Mouse (Mus musculus): ENCODE data around the gene Krtap1-3. TPM values are rescaled to one million over a fixed set of nuclear protein-coding genes. Genes with fewer than 3 reads are reported as not detected.
"Not testable (repeated sequence)": the region's sequence is repeated elsewhere in the genome, so short reads cannot be mapped to it uniquely, and the experiment has no call there.

Krtap1-3 gene
- polyA plus RNA-seq, 1 experiment from 2014 or later, result not detected

DNA sequence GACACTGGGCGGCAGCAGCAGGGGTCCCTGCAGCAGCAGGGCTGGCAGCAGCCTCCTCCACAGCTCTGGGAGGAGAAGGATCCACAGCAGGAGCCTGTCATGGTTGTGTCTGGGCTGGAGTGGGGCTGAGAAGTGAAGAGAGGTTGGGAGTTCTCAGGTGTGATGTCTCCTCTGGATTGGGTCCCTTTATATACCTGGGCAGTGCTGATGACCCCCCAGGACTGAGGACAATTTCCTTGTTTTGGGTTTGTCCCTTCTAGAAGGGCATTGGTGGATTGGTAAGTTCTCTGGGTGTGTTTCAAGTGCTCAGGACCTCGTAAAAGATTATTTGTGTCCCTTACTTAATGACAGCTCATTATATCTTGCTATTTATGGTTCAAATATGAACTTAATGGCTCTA lies 18.9 kb upstream of the Krtap1-3 start, which contains the start of gene Gm11937:
Gm11937 (minus strand) TSS at position 101 of the 400 bp plus-strand sequence.
- not testable (repeated sequence) for H3K9me3 ChIP-seq (ENCODE audit: control insufficient read depth, low read length); H3K4me1 ChIP-seq (replicated peaks; ENCODE audit: control insufficient read depth, insufficient read depth, low read length); ATAC-seq (ENCODE audit: low FRiP score); H3K27ac ChIP-seq (ENCODE audit: low read depth, low read length); H3K4me3 ChIP-seq (ENCODE audit: low read depth, low read length); H3K36me3 ChIP-seq (ENCODE audit: control insufficient read depth, insufficient read depth, low read length); H3K9ac ChIP-seq (ENCODE audit: low read depth, low read length); H3K27me3 ChIP-seq (ENCODE audit: control insufficient read depth, insufficient read depth, low read length); DNase-seq (ENCODE audit: low spot score); H3K4me2 ChIP-seq (replicated peaks; ENCODE audit: low read depth, low read length)
- 91% methylated on average over 1 of the region's 2 CpGs for WGBS

DNA sequence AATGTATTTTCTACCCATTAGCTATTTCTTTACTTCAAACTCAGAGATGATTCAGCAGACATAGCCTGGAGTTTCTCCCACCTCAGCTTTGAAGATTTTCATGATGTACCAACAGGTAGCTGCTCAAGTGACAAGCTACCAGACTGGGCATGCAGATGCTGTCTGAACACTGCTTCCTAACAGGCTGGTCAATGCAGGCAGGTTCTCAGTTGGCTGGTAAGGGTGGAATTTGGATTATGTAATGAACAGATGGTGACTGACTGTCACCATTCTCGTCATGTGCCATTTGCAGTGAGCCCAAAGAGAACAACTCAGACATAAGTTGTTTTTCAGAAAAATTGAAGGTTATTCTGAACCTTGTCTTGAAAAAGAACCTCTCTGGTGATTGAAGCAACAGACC lies 18.0 kb upstream of the Krtap1-3 start:
- no peak overlapping the region for H3K4me2 ChIP-seq (replicated peaks; ENCODE audit: low read depth, low read length)
- no peaks in the 10 kb centered on the region for H3K36me3 ChIP-seq (ENCODE audit: control insufficient read depth, insufficient read depth, low read length)
- H3K9me3 ChIP-seq (ENCODE audit: control insufficient read depth, low read length), result no peaks in the 10 kb centered on the region
- WGBS, result 86% methylated on average over 1 of the region's 1 CpGs
- no peak overlapping the region for H3K27ac ChIP-seq (ENCODE audit: low read depth, low read length)
- no peak overlapping the region for H3K4me3 ChIP-seq (ENCODE audit: low read depth, low read length)
- no peaks in the 10 kb centered on the region for H3K4me1 ChIP-seq (replicated peaks; ENCODE audit: control insufficient read depth, insufficient read depth, low read length)
- H3K27me3 ChIP-seq (ENCODE audit: control insufficient read depth, insufficient read depth, low read length), result no peaks in the 10 kb centered on the region
- no peak overlapping the region for H3K9ac ChIP-seq (ENCODE audit: low read depth, low read length)
- ATAC-seq (ENCODE audit: low FRiP score), result no peak
- no peak for DNase-seq (ENCODE audit: low spot score)

DNA sequence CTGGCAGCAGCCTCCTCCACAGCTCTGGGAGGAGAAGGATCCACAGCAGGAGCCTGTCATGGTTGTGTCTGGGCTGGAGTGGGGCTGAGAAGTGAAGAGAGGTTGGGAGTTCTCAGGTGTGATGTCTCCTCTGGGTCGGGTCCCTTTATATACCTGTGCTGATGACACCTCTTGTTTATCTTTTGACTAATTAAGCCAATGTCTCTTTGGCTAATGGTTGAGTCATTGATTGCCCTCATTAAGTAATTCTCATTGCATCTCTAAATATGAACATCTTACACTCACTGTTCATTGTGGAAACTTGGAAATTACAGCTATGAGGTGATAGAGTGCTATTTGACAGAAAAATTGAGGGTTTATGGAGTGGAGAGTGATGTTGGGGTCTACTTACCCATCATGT lies 12.1 kb upstream of the Krtap1-3 start, which contains the start of gene Gm11938:
Gm11938 (minus strand) TSS at position 101 of the 400 bp plus-strand sequence.
- H3K27me3 ChIP-seq (ENCODE audit: control insufficient read depth, insufficient read depth, low read length); H3K4me2 ChIP-seq (replicated peaks; ENCODE audit: low read depth, low read length); H3K4me1 ChIP-seq (replicated peaks; ENCODE audit: control insufficient read depth, insufficient read depth, low read length); H3K4me3 ChIP-seq (ENCODE audit: low read depth, low read length); H3K9me3 ChIP-seq (ENCODE audit: control insufficient read depth, low read length); ATAC-seq (ENCODE audit: low FRiP score); H3K27ac ChIP-seq (ENCODE audit: low read depth, low read length); DNase-seq (ENCODE audit: low spot score); H3K36me3 ChIP-seq (ENCODE audit: control insufficient read depth, insufficient read depth, low read length); H3K9ac ChIP-seq (ENCODE audit: low read depth, low read length): not testable (repeated sequence)
- 62% methylated on average over 1 of the region's 1 CpGs for WGBS

DNA sequence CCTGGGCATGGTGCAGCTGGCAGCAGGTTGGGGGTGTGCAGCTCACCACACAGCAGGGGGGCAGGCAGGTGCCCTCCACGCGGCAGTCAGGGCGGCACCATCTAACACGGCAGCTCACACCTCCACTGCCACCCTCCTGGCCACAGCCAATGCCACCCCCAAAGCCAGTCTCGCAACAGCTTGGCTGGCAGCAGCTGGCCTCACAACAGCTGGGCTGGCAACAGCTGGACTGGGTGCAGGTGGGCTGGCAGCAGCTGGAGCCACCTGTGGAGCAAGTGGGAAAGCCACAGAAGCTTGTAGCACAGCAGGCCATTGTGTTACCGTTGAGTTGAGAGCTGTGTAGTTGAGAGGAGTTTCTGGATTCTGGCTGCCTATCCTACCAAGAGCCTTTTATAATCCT lies 6.6 kb upstream of the Krtap1-3 start, which contains the start of gene Krtap9-3:
Krtap9-3 (minus strand) TSS at position 364 of the 400 bp plus-strand sequence.
- not testable (repeated sequence) for H3K4me2 ChIP-seq (replicated peaks; ENCODE audit: low read depth, low read length); H3K27ac ChIP-seq (ENCODE audit: low read depth, low read length); H3K27me3 ChIP-seq (ENCODE audit: control insufficient read depth, insufficient read depth, low read length); ATAC-seq (ENCODE audit: low FRiP score); H3K36me3 ChIP-seq (ENCODE audit: control insufficient read depth, insufficient read depth, low read length); H3K4me3 ChIP-seq (ENCODE audit: low read depth, low read length); H3K9ac ChIP-seq (ENCODE audit: low read depth, low read length); H3K4me1 ChIP-seq (replicated peaks; ENCODE audit: control insufficient read depth, insufficient read depth, low read length); H3K9me3 ChIP-seq (ENCODE audit: control insufficient read depth, low read length); DNase-seq (ENCODE audit: low spot score)
- 88% methylated on average over 4 of the region's 6 CpGs for WGBS

DNA sequence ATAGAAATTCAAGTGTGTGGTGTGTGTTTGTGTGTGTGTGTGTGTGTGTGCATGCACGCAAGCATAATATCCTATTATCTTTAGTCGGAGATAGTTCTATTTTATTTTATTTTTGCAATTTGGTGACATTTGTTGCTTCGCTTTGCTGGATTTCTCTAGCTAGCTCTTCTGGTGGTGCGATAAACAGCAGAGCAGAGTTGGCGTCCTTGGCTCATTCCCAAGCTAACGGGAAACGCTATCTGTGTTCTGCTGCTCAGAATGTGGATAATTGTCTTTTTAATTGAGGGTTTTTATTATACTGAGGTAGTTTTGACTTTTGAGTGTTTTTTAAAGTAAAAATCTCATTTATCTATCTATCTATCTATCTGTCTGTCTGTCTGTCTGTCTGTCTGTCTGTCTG lies 6.0 kb downstream of the Krtap1-3 start:
- no peak overlapping the region for H3K9ac ChIP-seq (ENCODE audit: low read depth, low read length)
- WGBS, result 92% methylated on average over 7 of the region's 7 CpGs
- H3K27ac ChIP-seq (ENCODE audit: low read depth, low read length), result no peak overlapping the region
- no peaks in the 10 kb centered on the region for H3K36me3 ChIP-seq (ENCODE audit: control insufficient read depth, insufficient read depth, low read length)
- no peak for ATAC-seq (ENCODE audit: low FRiP score)
- no peaks in the 10 kb centered on the region for H3K4me1 ChIP-seq (replicated peaks; ENCODE audit: control insufficient read depth, insufficient read depth, low read length)
- no peak overlapping the region for H3K4me3 ChIP-seq (ENCODE audit: low read depth, low read length)
- no peaks in the 10 kb centered on the region for H3K9me3 ChIP-seq (ENCODE audit: control insufficient read depth, low read length)
- DNase-seq (ENCODE audit: low spot score), result no peak
- no peaks in the 10 kb centered on the region for H3K27me3 ChIP-seq (ENCODE audit: control insufficient read depth, insufficient read depth, low read length)
- no peak overlapping the region for H3K4me2 ChIP-seq (replicated peaks; ENCODE audit: low read depth, low read length)

DNA sequence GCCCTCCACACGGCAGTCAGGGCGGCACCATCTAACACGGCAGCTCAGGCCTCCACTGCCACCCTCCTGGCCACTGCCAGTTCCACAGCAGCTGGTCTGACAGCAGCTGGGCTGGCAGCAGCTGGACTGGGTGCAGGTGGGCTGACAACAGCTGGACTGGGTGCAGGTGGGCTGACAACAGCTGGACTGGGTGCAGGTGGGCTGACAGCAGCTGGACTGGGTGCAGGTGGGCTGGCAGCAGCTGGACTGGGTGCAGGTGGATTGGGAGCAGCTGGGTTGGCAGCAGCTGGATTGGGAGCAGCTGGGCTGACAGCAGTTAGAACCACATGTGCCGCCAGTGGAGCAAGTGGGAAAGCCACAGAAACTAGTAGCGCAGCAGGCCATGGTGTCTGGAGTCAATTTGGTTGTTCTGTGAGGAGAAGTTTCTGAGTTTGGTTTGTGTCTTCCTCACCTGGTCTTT lies 7.9 kb downstream of the Krtap1-3 start, which contains the start of gene Krtap1-4:
Krtap1-4 (minus strand) TSS at position 410 of the 460 bp plus-strand sequence.
- WGBS, result 73% methylated on average over 4 of the region's 5 CpGs
- Histone ChIP-seq H3K27ac (ENCODE audit: low read depth, low read length) (no peak within 1 kb of the TSS), H3K9me3 (ENCODE audit: control insufficient read depth, low read length) (no peaks in the 10 kb centered on the region), H3K4me3 (ENCODE audit: low read depth, low read length) (no peak within 1 kb of the TSS), H3K4me2 (replicated peaks; ENCODE audit: low read depth, low read length) (no peak within 1 kb of the TSS), H3K27me3 (ENCODE audit: control insufficient read depth, insufficient read depth, low read length) (no peaks in the 10 kb centered on the region), H3K36me3 (ENCODE audit: control insufficient read depth, insufficient read depth, low read length) (no peaks in the 10 kb centered on the region), H3K4me1 (replicated peaks; ENCODE audit: control insufficient read depth, insufficient read depth, low read length) (no peaks in the 10 kb centered on the region), H3K9ac (ENCODE audit: low read depth, low read length) (no peak within 1 kb of the TSS)
- DNase-seq (ENCODE audit: low spot score) (no peak), ATAC-seq (ENCODE audit: low FRiP score) (no peak)

DNA sequence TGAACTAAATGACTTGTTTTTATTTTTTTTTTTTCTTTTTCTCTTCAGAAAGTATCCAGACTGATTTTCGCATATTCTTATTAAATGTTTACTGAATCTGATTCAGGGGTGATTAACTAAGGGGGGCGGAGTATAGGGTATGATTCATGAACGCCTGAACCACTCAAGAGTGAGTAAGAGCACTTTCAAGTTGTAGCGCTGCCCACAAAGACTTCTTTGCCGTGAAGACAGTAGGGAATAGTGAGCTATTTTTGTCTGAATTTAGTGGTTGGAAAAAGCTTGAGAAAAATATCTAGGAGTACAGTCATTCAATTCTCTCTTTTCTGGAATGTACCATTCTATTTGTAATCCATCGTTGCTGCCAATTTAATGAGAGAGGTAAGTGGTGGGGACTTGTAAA lies 9.6 kb downstream of the Krtap1-3 start:
- Histone ChIP-seq H3K36me3 (ENCODE audit: control insufficient read depth, insufficient read depth, low read length) (no peaks in the 10 kb centered on the region), H3K27ac (ENCODE audit: low read depth, low read length) (no peak overlapping the region), H3K9ac (ENCODE audit: low read depth, low read length) (no peak overlapping the region), H3K9me3 (ENCODE audit: control insufficient read depth, low read length) (no peaks in the 10 kb centered on the region), H3K4me1 (replicated peaks; ENCODE audit: control insufficient read depth, insufficient read depth, low read length) (no peaks in the 10 kb centered on the region), H3K4me2 (replicated peaks; ENCODE audit: low read depth, low read length) (no peak overlapping the region), H3K27me3 (ENCODE audit: control insufficient read depth, insufficient read depth, low read length) (no peaks in the 10 kb centered on the region), H3K4me3 (ENCODE audit: low read depth, low read length) (no peak overlapping the region)
- ATAC-seq (ENCODE audit: low FRiP score) (no peak), DNase-seq (ENCODE audit: low spot score) (no peak)
- WGBS, result 88% methylated on average over 6 of the region's 6 CpGs

DNA sequence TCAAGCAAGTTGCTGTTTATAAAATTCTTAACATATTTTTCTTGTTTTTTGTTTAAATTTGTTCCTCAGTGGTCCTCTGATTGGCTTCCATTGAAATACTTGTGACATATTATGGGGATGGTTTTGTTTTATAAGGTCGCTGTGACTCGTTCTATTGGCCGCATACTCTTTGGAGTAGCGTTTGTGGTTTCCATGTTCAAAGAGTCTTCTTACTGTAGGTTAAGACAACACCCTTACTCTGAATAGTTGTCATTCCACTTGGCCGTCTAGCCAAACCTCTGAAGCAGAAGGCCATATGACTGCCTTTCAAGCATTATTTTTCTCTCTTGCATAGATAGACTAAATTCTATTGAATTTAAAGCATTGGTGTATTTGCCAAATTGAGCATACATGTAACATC lies 10.1 kb downstream of the Krtap1-3 start:
- no peaks in the 10 kb centered on the region for H3K36me3 ChIP-seq (ENCODE audit: control insufficient read depth, insufficient read depth, low read length)
- H3K4me3 ChIP-seq (ENCODE audit: low read depth, low read length), result no peak overlapping the region
- H3K27ac ChIP-seq (ENCODE audit: low read depth, low read length), result no peak overlapping the region
- ATAC-seq (ENCODE audit: low FRiP score), result no peak
- DNase-seq (ENCODE audit: low spot score), result no peak
- no peaks in the 10 kb centered on the region for H3K4me1 ChIP-seq (replicated peaks; ENCODE audit: control insufficient read depth, insufficient read depth, low read length)
- no peaks in the 10 kb centered on the region for H3K27me3 ChIP-seq (ENCODE audit: control insufficient read depth, insufficient read depth, low read length)
- H3K4me2 ChIP-seq (replicated peaks; ENCODE audit: low read depth, low read length), result no peak overlapping the region
- no peaks in the 10 kb centered on the region for H3K9me3 ChIP-seq (ENCODE audit: control insufficient read depth, low read length)
- no peak overlapping the region for H3K9ac ChIP-seq (ENCODE audit: low read depth, low read length)
- 89% methylated on average over 5 of the region's 5 CpGs for WGBS

DNA sequence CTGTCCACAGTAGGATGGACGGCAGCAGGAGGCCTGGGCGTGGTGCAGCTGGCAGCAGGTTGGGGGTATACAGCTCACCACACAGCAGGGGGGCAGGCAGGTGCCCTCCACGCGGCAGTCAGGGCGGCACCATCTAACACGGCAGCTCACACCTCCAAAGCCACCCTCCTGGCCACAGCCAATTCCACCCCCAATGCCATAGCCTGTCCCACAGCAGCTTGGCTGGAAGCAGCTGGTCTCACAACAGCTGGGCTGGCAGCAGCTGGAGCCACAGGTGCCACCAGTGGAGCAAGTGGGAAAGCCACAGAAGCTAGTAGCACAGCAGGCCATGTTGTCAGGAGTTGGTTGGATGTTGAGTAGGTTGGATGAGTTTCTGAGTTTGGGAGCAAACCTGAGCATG lies 10.5 kb downstream of the Krtap1-3 start, which contains the start of gene Krtap1-5:
Krtap1-5 (minus strand) TSS at position 381 of the 400 bp plus-strand sequence.
- ATAC-seq (ENCODE audit: low FRiP score) (no peak), DNase-seq (ENCODE audit: low spot score) (no peak)
- 97% methylated on average over 6 of the region's 6 CpGs for WGBS
- Histone ChIP-seq H3K36me3 (ENCODE audit: control insufficient read depth, insufficient read depth, low read length) (no peaks in the 10 kb centered on the region), H3K9me3 (ENCODE audit: control insufficient read depth, low read length) (no peaks in the 10 kb centered on the region), H3K4me3 (ENCODE audit: low read depth, low read length) (no peak within 1 kb of the TSS), H3K4me1 (replicated peaks; ENCODE audit: control insufficient read depth, insufficient read depth, low read length) (no peaks in the 10 kb centered on the region), H3K27me3 (ENCODE audit: control insufficient read depth, insufficient read depth, low read length) (no peaks in the 10 kb centered on the region), H3K4me2 (replicated peaks; ENCODE audit: low read depth, low read length) (no peak within 1 kb of the TSS), H3K27ac (ENCODE audit: low read depth, low read length) (no peak within 1 kb of the TSS), H3K9ac (ENCODE audit: low read depth, low read length) (no peak within 1 kb of the TSS)
